Mouse (Mus musculus): ENCODE measurements around the gene Gm17018.

DNA sequence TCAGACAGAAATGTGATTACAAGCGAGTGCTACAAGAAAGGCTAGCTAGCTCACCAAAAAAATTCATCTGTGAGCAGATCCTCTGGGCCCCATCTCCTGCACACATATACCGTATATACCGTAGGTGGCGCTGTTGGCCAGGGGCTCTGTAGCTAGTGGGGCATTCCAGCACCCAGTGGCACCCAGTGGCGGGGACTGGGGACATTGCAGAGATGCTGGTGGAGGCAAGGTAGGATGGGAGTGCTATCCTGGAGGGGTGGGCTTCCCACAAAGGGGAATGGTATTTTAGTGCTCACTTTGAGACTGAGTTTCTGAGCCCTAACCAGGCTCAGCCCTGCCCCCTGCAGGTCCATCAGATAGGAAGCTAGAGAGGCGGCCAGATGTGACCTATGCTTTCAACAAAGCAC, 13.4 kb downstream of the Gm17018 start:
- TF ChIP-seq CTCF (IDR thresholded peaks at IDR 0.05; ENCODE audit: control insufficient read depth, insufficient read depth, low read length) (peak; percentile 77), POLR2A (IDR thresholded peaks at IDR 0.05; ENCODE audit: borderline replicate concordance, control insufficient read depth, low read depth, low read length) (no peak)

Measured in bone marrow, adult 2 months (tissue).